Mouse (Mus musculus) kidney, embryonic 14.5 days (tissue): ENCODE data around the gene Htr7. TPM values are rescaled to one million over a fixed set of nuclear protein-coding genes. Genes with fewer than 3 reads are reported as not detected.

Source experiments
- ATAC-seq: fragments of 200-750 bp; cut with Nextera tagmentation; 2 replicates; pipeline ENCODE4 v1.8.0; 2017; ENCODE audit warnings: moderate number of reproducible peaks, mild to moderate bottlenecking, moderate TSS enrichment, moderate library complexity; ENCODE audit not compliant: low FRiP score, low TSS enrichment
- H3K27ac ChIP-seq: fragments of 300-500 bp; sonication (generic); 2 replicates; pipeline ENCODE4 v1.5.1; 2014; ENCODE audit warnings: low read depth, mild to moderate bottlenecking, low read length, moderate library complexity, mixed read lengths
- H3K27me3 ChIP-seq: fragments of 300-500 bp; sonication (generic); 2 replicates; pipeline ENCODE4 v1.6.1; 2014; ENCODE audit warnings: mild to moderate bottlenecking, low read length; ENCODE audit not compliant: control insufficient read depth, insufficient read depth
- H3K36me3 ChIP-seq: fragments of 300-500 bp; sonication (generic); 2 replicates; pipeline ENCODE4 v1.6.1; 2014; ENCODE audit warnings: low read length, mixed read lengths; ENCODE audit not compliant: control insufficient read depth, insufficient read depth
- H3K4me1 ChIP-seq: fragments of 300-500 bp; sonication (generic); 2 replicates; pipeline ENCODE4 v1.6.1; 2014; ENCODE audit warnings: low read length, mixed read lengths; ENCODE audit not compliant: control insufficient read depth, insufficient read depth
- H3K4me2 ChIP-seq: fragments of 300-500 bp; sonication (generic); replicated peaks from 2 replicates; pipeline ENCODE4 v1.6.1; 2014; ENCODE audit warnings: low read depth, mild to moderate bottlenecking, low read length
- H3K4me3 ChIP-seq: fragments of 300-500 bp; sonication (generic); 2 replicates; pipeline ENCODE4 v1.5.1; 2014; ENCODE audit warnings: mild to moderate bottlenecking, low read length
- H3K9ac ChIP-seq: fragments of 300-500 bp; sonication (generic); 2 replicates; pipeline ENCODE4 v1.6.1; 2014; ENCODE audit warnings: low read depth, mild to moderate bottlenecking, low read length, moderate library complexity
- H3K9me3 ChIP-seq: fragments of 300-500 bp; sonication (generic); 2 replicates; pipeline ENCODE4 v1.6.1; 2016; ENCODE audit warnings: low read length; ENCODE audit not compliant: control insufficient read depth
- WGBS: fragments of 180-500 bp; shearing (Covaris S2); extraction: QIAGEN DNeasy Blood & Tissue Kit; methylation state at CpG from one replicate; pipeline ENCODE4 v1.1.7; 2014; 5-methylcytosine and 5-hydroxymethylcytosine counted together
- polyA plus RNA-seq: library from polyadenylated mRNA; unstranded; fragments of >200 nt; fragmentation: Nextera tagmentation; extraction: Ambion mirVana; gene quantifications from 2 replicates; pipeline ENCODE4 v1.2.1, GENCODE M21; 2014

Gene Htr7
- 0.20 TPM in 1 of 2 replicates, not detected in the other for polyA plus RNA-seq

DNA sequence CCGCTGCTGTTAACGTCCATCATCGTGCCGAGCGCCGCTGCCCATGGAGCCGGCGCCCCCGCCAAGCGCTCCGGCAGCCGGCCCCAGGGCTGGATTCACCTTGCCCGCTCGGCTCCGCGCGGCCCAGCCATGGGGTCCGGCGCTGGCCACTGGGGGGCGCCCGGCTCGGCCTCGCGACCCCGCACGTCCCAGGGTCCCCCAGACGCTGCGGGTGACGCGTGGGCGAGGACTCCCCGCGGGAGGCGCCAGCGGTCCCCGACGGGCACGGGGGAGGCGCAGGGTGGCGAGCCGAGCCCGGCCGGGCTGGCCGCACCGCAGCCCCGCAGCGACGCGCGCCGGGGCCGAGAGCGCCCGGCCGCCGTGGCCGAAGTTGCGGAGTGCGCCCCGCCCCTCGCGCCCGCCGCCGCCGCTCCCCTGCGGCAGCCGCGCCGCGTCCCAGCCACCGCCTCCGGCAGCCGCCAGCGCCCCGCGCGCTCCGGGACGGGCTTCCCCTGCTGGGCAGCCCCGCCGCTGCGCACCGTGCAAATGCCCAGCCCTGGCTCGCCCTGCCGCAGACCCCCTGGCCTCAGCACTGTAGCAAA lies at the start of gene Htr7:
TSS of gene Htr7 (minus strand) at position 277 of the 581 bp plus-strand sequence.
- Histone ChIP-seq H3K4me1 (no peaks in the 10 kb centered on the region), H3K27ac (no peak within 1 kb of the TSS), H3K4me3 (peak within 1 kb of the TSS; percentile 52), H3K4me2 (peak within 1 kb of the TSS; percentile 89), H3K27me3 (peaks cover 34% of the 10 kb centered on the region), H3K9ac (peak within 1 kb of the TSS; percentile 55), H3K36me3 (no peaks in the 10 kb centered on the region), H3K9me3 (no peaks in the 10 kb centered on the region)
- ATAC-seq: peak; percentile 95
- WGBS: under 1% methylated on average over 78 of the region's 86 CpGs

DNA sequence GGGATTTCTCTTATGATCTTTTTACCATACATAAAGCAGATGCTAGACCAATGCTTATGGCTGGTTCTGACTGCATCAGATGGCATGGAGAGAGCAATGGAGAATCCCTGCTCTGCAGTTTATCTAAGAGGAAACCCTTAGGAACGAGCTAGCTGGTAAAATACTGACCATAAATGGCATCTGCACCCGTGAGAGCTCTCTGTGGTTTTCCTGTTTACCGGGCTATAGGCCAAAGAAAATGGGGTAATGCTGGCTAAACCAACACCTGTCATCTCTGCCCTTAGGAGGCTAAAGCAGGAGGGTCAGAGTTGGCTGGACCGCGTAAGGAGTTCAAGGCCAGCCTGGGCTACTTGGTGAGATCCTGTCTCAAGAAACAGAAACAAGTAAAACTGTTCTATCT lies 46.6 kb upstream of the Htr7 start:
- Histone ChIP-seq H3K9ac (no peak overlapping the region), H3K36me3 (peaks cover 40% of the 10 kb centered on the region), H3K4me2 (no peak overlapping the region), H3K9me3 (no peaks in the 10 kb centered on the region), H3K4me1 (no peaks in the 10 kb centered on the region), H3K27me3 (no peaks in the 10 kb centered on the region), H3K27ac (no peak overlapping the region), H3K4me3 (no peak overlapping the region)
- WGBS: 87% methylated on average over 5 of the region's 5 CpGs
- no peak for ATAC-seq

DNA sequence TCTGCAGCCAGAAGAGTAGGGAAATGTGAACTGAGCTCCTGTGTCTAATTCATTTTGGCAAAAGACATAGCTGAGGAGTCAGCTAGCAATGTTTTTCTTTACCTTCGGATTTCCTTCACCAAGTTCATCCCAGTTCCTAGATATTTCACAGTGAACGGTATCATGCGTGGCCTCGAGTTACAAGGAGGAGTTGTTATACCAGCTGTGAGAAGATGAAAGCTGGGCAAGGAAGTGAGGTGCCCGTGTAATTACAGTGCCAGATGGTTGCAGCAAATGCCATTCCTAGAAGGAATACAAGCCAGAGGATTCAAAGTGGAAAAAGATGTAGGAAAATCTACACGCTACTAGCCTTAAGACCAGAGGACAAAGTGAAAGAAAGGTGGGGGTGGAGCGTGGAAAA lies 41.6 kb upstream of the Htr7 start:
- peaks cover 71% of the 10 kb centered on the region for H3K36me3 ChIP-seq
- H3K9ac ChIP-seq: no peak overlapping the region
- no peaks in the 10 kb centered on the region for H3K27me3 ChIP-seq
- 64% methylated on average over 7 of the region's 7 CpGs for WGBS
- ATAC-seq: no peak
- H3K4me3 ChIP-seq: no peak overlapping the region
- no peak overlapping the region for H3K27ac ChIP-seq
- H3K4me2 ChIP-seq: no peak overlapping the region
- H3K4me1 ChIP-seq: no peaks in the 10 kb centered on the region
- H3K9me3 ChIP-seq: no peaks in the 10 kb centered on the region

DNA sequence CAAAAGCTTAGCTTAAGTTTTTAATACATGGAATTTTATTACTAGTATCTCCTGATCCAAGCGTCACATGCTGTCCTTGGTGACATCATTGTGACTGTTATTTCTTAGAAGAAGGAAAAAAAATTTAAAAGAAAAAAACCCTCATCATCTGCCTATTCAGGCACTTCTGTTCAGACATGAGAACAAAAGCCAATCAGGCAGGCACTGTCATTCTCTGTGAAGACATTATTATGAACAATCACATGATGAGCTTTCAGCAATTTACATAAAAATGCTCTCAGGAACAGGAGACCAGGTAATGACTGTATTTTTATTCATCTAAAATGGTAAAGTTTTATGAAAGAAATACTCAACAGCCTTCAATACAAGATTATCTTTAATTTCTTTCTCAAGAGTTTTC lies 41.0 kb upstream of the Htr7 start:
- no peaks in the 10 kb centered on the region for H3K27me3 ChIP-seq
- no peak overlapping the region for H3K4me2 ChIP-seq
- WGBS: 100% methylated on average over 1 of the region's 1 CpGs
- no peak for ATAC-seq
- peaks cover 70% of the 10 kb centered on the region for H3K36me3 ChIP-seq
- no peak overlapping the region for H3K27ac ChIP-seq
- no peak overlapping the region for H3K4me3 ChIP-seq
- no peaks in the 10 kb centered on the region for H3K9me3 ChIP-seq
- H3K4me1 ChIP-seq: no peaks in the 10 kb centered on the region
- no peak overlapping the region for H3K9ac ChIP-seq

DNA sequence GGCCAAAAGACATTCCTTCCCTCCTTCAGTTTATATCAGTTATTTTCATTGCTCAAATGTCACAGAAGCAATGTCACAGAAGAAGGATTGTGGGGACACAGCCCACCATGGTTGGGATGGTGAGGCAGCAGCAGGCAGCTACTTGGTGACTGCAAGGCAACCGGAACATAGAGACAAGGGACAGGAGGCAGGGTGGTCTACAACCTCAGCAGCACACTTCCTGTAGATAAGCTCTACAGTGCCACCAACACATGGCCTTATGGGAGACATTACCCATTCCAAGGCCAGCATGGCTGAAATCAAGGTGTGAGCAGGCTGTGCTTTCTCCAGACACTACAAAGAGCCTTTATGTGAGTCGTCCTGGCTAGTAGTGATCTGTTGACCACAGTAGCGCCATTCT lies 39.9 kb upstream of the Htr7 start:
- 91% methylated on average over 3 of the region's 3 CpGs for WGBS
- H3K4me1 ChIP-seq: no peaks in the 10 kb centered on the region
- H3K27me3 ChIP-seq: no peaks in the 10 kb centered on the region
- H3K9ac ChIP-seq: no peak overlapping the region
- no peak overlapping the region for H3K4me2 ChIP-seq
- H3K4me3 ChIP-seq: no peak overlapping the region
- no peak overlapping the region for H3K27ac ChIP-seq
- H3K36me3 ChIP-seq: peaks cover 71% of the 10 kb centered on the region
- ATAC-seq: no peak
- no peaks in the 10 kb centered on the region for H3K9me3 ChIP-seq

DNA sequence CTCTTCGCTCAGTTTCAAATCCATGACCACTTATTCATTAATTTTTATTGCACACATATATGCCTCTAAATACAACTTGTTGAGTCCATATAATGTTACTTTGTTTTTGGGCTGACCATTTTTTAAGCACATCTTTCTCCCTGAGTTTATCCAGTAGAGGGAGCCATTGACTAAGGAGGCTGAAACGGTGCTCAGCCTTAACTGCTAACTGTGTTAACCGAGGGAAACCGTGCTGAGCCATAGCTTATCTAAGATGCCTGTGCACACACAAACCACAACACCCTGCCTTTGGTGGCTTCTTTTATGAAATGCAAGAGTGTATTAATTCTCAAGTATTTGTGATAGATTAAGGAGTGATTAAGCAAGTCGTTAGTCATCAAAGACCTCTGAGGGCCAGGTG lies 33.5 kb upstream of the Htr7 start:
- H3K4me3 ChIP-seq: no peak overlapping the region
- H3K4me2 ChIP-seq: no peak overlapping the region
- H3K27ac ChIP-seq: no peak overlapping the region
- H3K36me3 ChIP-seq: peaks cover 62% of the 10 kb centered on the region
- no peaks in the 10 kb centered on the region for H3K9me3 ChIP-seq
- no peak for ATAC-seq
- WGBS: 54% methylated on average over 5 of the region's 5 CpGs
- no peaks in the 10 kb centered on the region for H3K27me3 ChIP-seq
- no peaks in the 10 kb centered on the region for H3K4me1 ChIP-seq
- H3K9ac ChIP-seq: no peak overlapping the region

DNA sequence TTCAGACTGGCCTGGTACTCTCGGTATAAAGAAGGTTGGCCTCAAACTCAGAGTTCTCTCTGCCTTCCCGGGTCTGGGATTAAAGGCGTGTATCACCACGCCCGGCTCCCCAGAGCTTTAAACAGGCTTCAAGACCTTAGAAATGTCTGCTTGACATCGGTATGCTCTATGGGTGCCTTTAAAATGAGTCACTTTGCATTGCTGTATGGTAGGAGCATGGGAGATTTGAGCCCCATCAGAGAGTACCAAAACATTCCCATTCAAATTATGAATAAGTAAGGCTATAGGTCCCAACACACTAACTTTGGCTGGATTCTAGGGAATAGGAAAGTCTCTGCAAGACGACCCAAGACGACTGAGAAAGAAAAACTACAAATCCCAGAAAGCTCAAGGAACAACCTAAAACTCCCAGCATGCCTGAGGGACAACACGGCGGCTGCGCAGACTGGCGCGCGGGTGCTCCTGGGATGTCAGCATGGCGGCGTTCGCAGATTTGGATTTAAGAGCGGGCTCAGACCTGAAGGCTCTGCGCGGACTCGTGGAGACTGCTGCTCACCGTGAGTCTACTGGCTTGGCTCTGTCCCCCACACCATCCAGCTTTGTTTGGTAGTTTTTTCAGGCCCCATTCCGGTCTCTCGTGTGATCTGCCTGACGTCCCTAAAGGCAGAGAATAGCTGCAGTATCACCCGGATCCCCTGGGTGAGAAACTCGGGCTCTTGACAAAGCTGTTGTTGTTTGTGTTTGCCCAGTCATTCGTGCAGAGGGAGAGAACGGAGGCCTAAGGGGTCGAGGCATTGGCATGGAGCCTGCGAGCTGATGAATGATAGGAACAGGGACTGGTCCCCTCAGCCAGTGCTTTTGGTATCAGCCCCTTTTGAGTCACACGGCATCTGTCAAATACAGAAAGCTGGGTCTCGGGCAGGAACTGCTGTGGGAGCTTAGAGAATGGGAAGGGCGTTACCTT lies 26.2 kb upstream of the Htr7 start, which contains the start of gene Rpp30:
TSS of gene Rpp30 (plus strand) at position 455 of the 964 bp plus-strand sequence.
- Histone ChIP-seq H3K4me3 (peak within 1 kb of the TSS; percentile 90), H3K4me1 (peaks cover 3% of the 10 kb centered on the region; the same call in 1 of the 2 replicates), H3K9me3 (no peaks in the 10 kb centered on the region), H3K27ac (peak within 1 kb of the TSS; percentile 61; the same call in 1 of the 2 replicates), H3K36me3 (peaks cover 10% of the 10 kb centered on the region; the same call in 1 of the 2 replicates), H3K4me2 (peak within 1 kb of the TSS; percentile 77), H3K9ac (peak within 1 kb of the TSS; percentile 81), H3K27me3 (0 out of 2 replicates have a peak, but pooled peaks cover 3% of the 10 kb centered on the region)
- WGBS: 2% methylated on average over 34 of the region's 34 CpGs
- ATAC-seq: peak; percentile 95

DNA sequence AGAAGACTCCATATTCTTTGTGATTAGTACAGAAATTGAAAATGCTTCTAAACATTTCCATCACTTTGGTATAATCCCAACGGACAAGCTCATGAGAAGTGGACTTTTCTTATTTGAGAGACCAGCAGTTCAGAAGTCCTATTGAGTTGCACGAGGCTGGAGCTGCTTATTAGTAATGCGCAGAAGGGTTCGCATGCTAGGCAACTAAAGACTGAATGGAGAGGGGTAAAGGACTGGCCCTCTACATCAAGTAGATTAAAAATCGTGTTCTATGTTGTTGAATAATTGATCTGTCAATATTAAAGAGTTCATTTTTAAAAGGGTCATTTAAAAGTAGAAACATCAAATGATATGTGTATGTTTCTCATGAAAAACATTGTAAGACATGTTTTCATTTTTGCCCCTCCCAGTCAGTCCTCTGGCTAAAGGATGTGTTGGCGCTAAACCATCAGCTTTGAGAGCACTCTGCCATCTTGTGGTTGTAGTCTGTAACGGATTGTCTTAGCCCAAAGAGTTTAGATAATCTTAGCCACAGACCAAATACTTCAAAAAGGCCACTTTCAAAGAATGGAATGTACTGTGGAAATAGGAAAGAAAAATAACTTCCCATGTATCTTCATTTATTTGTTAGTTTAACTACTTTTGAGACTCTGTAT lies 25.4 kb upstream of the Htr7 start:
- ATAC-seq: peak; percentile 77; the same call in 1 of the 2 replicates
- H3K27me3 ChIP-seq: 0 out of 2 replicates have a peak, but pooled peaks cover 3% of the 10 kb centered on the region
- H3K36me3 ChIP-seq: peaks cover 2% of the 10 kb centered on the region; the same call in 1 of the 2 replicates
- H3K9ac ChIP-seq: peak overlapping the region; percentile 50; the same call in 1 of the 2 replicates
- H3K4me1 ChIP-seq: peaks cover 3% of the 10 kb centered on the region; the same call in 1 of the 2 replicates
- no peaks in the 10 kb centered on the region for H3K9me3 ChIP-seq
- H3K4me2 ChIP-seq: peak overlapping the region; percentile 77
- H3K27ac ChIP-seq: peak overlapping the region; percentile 61; the same call in 1 of the 2 replicates
- WGBS: 52% methylated on average over 7 of the region's 7 CpGs
- H3K4me3 ChIP-seq: peak overlapping the region; percentile 90
